Mouse (Mus musculus): ENCODE measurements around the gene Col10a1.

- TF ChIP-seq CTCF (IDR thresholded peaks at IDR 0.05; ENCODE audit: low read depth) (no peak), EP300 (IDR thresholded peaks at IDR 0.05; ENCODE audit: low read depth) (no peak)
Observed at GRCm38 (mm10) chr10:34373332-34373731, 16.4 kb upstream of the Col10a1 start.

All from liver, embryonic 14.5 days (tissue).